Mouse (Mus musculus) spleen, adult 2 months (tissue): ENCODE results near the gene Hexim2.

Source experiments
- CTCF ChIP-seq: fragments of 200-500 bp; IDR thresholded peaks from 2 replicates; pipeline ENCODE4 v1.5.1; 2011; ENCODE audit warnings: mild to moderate bottlenecking, inconsistent platforms; ENCODE audit not compliant: insufficient read depth, insufficient read length, insufficient replicate concordance; ENCODE audit errors: extremely low read depth
- POLR2A ChIP-seq: fragments of 200-500 bp; IDR thresholded peaks from 2 replicates; pipeline ENCODE4 v1.6.1; 2011; ENCODE audit warnings: low read depth, low read length, inconsistent platforms

- no peak for TF ChIP-seq CTCF
- no peak for TF ChIP-seq POLR2A
Measured at GRCm38 (mm10) chr11:103101866-103102501, 30.2 kb upstream of the Hexim2 start.
